Mouse (Mus musculus) megakaryocyte, embryonic 14.5 days (primary cell): ENCODE measurements around the gene Cpxm1. TPM values are rescaled to one million over a fixed set of nuclear protein-coding genes. Genes with fewer than 3 reads are reported as not detected.
A peak's percentile ranks its signal among the peaks of the same experiment; 100 is the strongest.

Experiments
- H3K27me3 ChIP-seq: replicated peaks from 2 replicates; pipeline ENCODE3; 2012; ENCODE audit warnings: inconsistent platforms
- H3K36me3 ChIP-seq: replicated peaks from 2 replicates; pipeline ENCODE3; 2012; ENCODE audit warnings: low read length, inconsistent platforms, mixed read lengths
- H3K4me1 ChIP-seq: 2 replicates; pipeline ENCODE4 v1.6.1; 2012; ENCODE audit warnings: inconsistent platforms
- H3K4me3 ChIP-seq: replicated peaks from 2 replicates; pipeline ENCODE3; 2012; ENCODE audit warnings: moderate library complexity, mild to moderate bottlenecking, inconsistent platforms
- H3K9me3 ChIP-seq: 2 replicates; pipeline ENCODE4 v1.6.1; 2012; ENCODE audit warnings: inconsistent platforms
- FLI1 ChIP-seq: IDR thresholded peaks from 2 replicates; pipeline ENCODE4 v1.6.1; 2012; ENCODE audit warnings: low read length, inconsistent platforms, mixed read lengths
- GATA1 ChIP-seq: IDR thresholded peaks from 3 replicates; pipeline ENCODE4 v1.6.1; 2012; ENCODE audit warnings: mixed read lengths, low read length, inconsistent platforms, borderline replicate concordance
- polyA plus RNA-seq: library from polyadenylated mRNA; stranded (reverse); fragments of >175 nt; gene quantifications from 2 replicates; pipeline ENCODE4 v1.2.3, GENCODE M21; 2012; ENCODE audit warnings: low replicate concordance; ENCODE audit not compliant: insufficient read depth

Gene Cpxm1
- polyA plus RNA-seq, result 0.64 TPM in 1 of 2 replicates, not detected in the other

DNA sequence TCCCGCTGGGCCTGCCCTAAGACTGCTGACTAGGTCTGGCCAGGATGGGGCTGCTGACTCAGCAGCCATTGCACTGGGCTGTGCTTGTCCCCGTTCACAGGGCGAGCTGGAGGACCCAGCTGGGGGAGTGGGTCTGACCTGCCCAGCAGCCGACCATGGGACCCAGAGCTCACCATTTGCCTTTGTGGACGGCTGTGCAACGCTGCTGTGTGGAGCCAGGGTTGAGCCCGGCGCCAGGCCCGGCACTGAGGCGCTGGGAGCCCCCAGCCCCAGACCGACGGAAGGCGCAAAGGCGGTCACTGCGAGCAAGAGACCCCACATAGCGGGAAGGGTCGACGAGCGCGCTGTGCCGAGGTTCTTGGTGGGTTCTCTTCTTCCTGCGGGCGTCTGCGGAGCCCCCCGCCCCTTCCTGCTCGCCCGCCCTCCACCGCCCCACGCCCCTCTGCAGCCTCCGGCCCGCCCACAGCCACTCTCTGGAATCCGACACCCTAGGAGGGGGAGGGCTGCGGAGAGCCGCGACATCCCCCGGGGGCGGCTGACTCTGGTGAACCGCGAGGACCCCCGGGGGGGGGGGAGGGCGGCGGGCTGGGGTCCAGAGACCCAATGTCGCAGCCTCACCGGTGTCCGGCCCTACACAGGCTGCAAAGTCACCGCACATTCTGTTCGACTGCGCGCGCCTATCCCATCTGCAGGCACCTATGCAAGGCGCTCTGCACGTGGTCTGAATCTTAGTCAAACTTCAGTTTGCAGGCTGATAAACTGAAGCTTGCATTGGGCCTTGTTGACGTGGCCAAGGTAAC, at the start of gene Cpxm1:
Gene Cpxm1 (minus strand): TSS at position 389 of the 800 bp plus-strand sequence.
- no peak for TF ChIP-seq GATA1
- TF ChIP-seq FLI1, result no peak
- Histone ChIP-seq H3K4me3 (peak within 1 kb of the TSS; percentile 53), H3K27me3 (peaks cover 83% of the 10 kb centered on the region), H3K9me3 (peaks cover 17% of the 10 kb centered on the region), H3K36me3 (no peaks in the 10 kb centered on the region), H3K4me1 (peaks cover 16% of the 10 kb centered on the region)

DNA sequence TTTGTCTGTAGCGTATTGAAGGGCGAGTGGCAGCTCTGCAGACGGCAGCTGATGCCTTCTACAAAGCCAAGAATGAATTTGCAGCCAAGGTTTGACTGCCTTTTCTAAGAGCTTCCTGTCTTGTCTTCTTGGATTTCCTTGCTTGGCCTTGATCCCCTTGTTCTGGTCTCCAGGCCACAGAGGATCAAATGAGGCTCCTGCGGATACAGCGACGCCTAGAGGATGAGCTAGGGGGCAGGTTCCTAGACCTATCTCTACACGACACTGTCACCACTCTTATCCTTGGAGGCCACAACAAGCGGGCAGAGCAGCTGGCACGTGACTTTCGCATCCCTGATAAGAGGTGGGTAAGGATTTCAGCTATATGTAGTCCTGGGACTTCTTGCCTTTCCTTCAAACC, 44.8 kb upstream of the Cpxm1 start:
- no peak for TF ChIP-seq GATA1
- no peak for TF ChIP-seq FLI1
- peaks cover 24% of the 10 kb centered on the region for H3K4me1 ChIP-seq
- H3K36me3 ChIP-seq, result peaks cover 82% of the 10 kb centered on the region
- H3K4me3 ChIP-seq, result no peak overlapping the region
- no peaks in the 10 kb centered on the region for H3K27me3 ChIP-seq
- H3K9me3 ChIP-seq, result no peaks in the 10 kb centered on the region

DNA sequence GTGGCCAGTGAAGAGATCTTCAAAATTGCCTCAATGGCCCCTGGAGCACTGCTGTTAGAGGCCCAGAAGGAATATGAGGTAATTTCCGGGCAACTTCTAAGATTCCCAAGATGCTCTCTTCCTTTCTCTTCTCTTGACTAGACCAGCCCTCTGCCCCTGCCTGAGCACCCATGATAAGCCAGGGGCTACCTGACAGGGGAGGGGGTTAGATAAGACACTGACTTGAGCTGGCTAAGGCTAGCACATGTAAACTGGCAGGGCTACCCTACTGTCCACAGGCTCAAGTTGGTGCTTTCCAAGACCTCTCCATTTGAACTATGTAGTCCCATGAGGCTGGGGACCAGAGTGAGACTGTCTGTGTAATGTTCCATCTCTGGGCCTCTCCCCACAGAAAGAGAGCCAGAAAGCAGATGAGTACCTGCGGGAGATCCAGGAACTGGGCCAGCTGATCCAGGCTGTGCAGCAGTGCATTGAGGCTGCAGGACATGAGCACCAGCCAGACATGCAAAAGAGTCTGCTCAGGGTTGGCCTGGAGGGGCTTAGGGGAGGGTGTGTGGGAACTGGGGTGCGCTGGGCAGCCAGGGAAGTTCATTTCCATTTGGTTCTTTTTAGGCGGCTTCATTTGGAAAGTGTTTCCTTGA, 42.6 kb upstream of the Cpxm1 start:
- H3K36me3 ChIP-seq, result peaks cover 79% of the 10 kb centered on the region
- H3K9me3 ChIP-seq, result no peaks in the 10 kb centered on the region
- H3K27me3 ChIP-seq, result no peaks in the 10 kb centered on the region
- H3K4me3 ChIP-seq, result no peak overlapping the region
- TF ChIP-seq GATA1 (no peak), FLI1 (no peak)
- peaks cover 35% of the 10 kb centered on the region for H3K4me1 ChIP-seq

DNA sequence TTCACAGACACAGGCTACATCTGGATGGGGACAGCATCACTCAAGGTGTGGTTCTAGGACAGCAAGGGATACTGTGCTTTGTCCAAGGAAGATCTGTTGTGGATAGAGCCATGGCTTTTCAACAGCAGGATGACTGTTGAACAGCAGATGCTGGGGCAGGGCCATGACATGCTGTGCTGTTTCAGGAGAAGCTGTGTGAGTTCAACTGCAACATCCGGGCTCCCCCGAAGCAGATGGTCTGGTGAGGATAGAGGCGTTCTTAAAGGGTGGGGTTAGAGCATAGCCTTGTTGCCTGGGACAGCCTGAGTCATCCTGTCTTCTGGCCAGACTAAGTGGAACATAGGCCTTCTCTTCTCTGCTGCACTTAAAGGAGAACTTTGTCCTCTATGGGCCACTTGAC, 41.5 kb upstream of the Cpxm1 start:
- Histone ChIP-seq H3K9me3 (no peaks in the 10 kb centered on the region), H3K36me3 (peaks cover 74% of the 10 kb centered on the region), H3K27me3 (no peaks in the 10 kb centered on the region), H3K4me3 (no peak overlapping the region), H3K4me1 (peaks cover 36% of the 10 kb centered on the region)
- no peak for TF ChIP-seq FLI1
- no peak for TF ChIP-seq GATA1

DNA sequence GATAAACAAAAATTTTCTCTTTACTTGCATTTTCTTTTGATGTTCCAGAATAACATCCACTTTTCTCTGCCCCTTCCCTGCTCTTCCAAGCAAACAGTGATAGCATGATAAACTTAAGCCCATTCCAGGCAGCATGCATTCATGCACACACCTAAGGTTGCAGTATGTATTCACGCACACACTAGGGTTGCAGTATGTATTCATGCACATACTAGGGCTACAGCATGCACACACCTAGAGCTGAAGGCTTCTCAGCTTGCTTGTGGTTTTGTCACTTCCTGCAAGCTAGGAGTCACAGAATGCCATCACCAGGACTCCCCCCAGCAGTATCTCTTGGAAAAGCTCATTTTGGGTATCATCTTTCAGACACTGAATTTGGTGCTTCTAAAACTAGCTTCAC, 39.4 kb upstream of the Cpxm1 start:
- no peaks in the 10 kb centered on the region for H3K9me3 ChIP-seq
- TF ChIP-seq GATA1 (no peak), FLI1 (no peak)
- H3K36me3 ChIP-seq, result peaks cover 60% of the 10 kb centered on the region
- H3K4me1 ChIP-seq, result peaks cover 57% of the 10 kb centered on the region
- peak overlapping the region; percentile 74 for H3K4me3 ChIP-seq
- no peaks in the 10 kb centered on the region for H3K27me3 ChIP-seq

DNA sequence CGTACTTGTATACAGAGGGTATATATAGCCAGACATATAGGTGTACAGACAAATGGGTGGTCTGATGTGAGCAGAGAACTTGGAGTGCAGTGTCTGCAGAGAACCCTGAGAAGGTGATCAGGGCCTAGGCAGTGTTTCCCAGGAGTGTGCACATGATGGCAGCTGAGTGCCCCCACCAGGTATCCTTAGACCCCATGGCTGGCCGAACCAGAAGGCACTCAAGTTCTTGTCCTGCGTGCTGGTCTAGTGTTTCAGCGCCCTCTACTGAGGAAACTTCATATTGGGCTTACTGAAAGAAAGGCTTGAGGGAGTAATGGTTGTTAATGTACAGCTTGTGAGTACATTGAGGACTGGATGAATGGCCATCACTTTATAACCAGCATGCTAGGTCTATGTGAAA, 35.8 kb upstream of the Cpxm1 start:
- no peak overlapping the region for H3K4me3 ChIP-seq
- H3K4me1 ChIP-seq, result peaks cover 76% of the 10 kb centered on the region
- H3K36me3 ChIP-seq, result peaks cover 30% of the 10 kb centered on the region
- H3K9me3 ChIP-seq, result no peaks in the 10 kb centered on the region
- no peak for TF ChIP-seq GATA1
- TF ChIP-seq FLI1, result no peak
- no peaks in the 10 kb centered on the region for H3K27me3 ChIP-seq

DNA sequence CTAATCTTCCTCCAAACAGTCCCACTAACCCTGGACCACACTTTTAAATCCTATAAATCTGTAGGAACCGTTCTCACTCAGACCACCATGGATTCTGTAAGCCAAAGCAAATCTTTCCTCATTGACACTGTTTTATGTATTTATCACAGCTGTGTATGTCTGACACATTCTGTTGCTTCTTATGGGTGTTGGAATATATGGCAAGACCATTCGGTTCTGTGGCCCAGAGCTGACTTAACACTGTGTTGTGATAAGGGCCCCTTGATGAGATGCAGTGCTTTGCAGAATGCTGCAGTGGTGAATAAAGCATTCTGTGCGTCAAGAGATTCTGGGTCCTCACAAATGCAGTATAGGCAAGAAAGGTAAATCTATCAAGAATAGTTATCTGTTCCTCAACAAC, 34.8 kb upstream of the Cpxm1 start:
- no peaks in the 10 kb centered on the region for H3K27me3 ChIP-seq
- no peak overlapping the region for H3K4me3 ChIP-seq
- no peaks in the 10 kb centered on the region for H3K9me3 ChIP-seq
- peaks cover 76% of the 10 kb centered on the region for H3K4me1 ChIP-seq
- peaks cover 27% of the 10 kb centered on the region for H3K36me3 ChIP-seq
- TF ChIP-seq GATA1 (no peak), FLI1 (no peak)

DNA sequence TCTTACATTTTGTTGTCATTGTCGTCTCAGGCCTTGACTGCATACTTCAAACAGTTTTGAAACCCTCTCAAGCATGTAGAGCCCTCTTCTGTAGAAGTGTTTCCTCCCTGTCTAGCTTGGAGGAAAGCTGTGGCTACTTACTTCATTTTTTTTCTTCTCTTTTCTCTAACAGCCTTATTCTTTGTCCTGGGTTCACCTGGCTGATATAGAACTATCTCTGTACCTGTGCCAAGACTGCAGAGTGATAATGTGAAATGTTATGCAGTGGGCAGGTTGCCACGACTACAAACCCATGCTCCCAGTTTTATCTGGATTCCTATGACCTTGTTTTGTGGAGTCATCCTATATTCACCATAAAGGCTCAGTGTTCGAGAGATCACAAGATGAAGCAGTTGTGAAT, 33.1 kb upstream of the Cpxm1 start:
- H3K4me1 ChIP-seq, result peaks cover 79% of the 10 kb centered on the region
- H3K27me3 ChIP-seq, result no peaks in the 10 kb centered on the region
- TF ChIP-seq FLI1 (no peak), GATA1 (no peak)
- peaks cover 22% of the 10 kb centered on the region for H3K36me3 ChIP-seq
- H3K4me3 ChIP-seq, result no peak overlapping the region
- no peaks in the 10 kb centered on the region for H3K9me3 ChIP-seq

DNA sequence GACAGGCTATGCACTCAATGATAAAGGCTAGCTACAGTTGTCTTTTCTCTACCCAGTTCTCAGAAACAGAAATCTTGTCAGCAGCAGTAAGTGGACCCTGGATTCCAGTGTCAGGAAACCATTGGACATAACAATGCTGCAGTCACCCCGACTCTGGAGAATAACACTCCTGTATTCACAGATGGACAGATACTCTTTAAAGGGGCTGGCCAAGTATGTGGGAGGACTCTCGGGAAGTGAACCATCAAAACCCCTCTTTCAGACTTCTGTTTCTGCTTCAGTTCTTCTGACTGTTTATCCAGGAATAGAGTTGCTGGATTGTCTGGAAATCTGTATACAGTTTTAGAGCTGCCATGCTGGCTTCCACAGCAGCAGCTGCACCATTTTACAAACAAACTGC, 32.5 kb upstream of the Cpxm1 start:
- Histone ChIP-seq H3K4me1 (peaks cover 85% of the 10 kb centered on the region), H3K4me3 (no peak overlapping the region), H3K36me3 (peaks cover 22% of the 10 kb centered on the region), H3K27me3 (no peaks in the 10 kb centered on the region), H3K9me3 (no peaks in the 10 kb centered on the region)
- TF ChIP-seq FLI1, result no peak
- TF ChIP-seq GATA1, result no peak

DNA sequence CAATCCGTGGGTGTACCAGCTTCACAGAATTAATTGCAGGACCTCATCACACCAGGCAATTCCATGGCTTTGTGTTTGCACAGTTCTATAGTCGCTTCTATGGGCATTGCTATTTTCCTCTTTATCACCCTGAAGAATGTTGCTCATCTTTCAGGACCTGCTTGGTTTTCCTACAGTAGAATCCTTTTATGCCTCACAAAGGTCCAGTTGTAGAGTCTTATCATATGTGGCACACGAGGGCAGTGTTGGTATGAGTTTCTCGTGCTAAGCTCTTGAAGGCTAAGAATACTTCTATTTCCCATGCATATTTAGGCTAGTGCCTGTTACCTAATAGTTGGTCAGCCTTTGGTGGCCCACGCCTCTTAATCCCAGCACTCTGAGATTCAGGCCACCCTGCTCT, 27.7 kb upstream of the Cpxm1 start:
- H3K4me1 ChIP-seq, result peaks cover 86% of the 10 kb centered on the region
- peaks cover 36% of the 10 kb centered on the region for H3K36me3 ChIP-seq
- H3K27me3 ChIP-seq, result no peaks in the 10 kb centered on the region
- H3K4me3 ChIP-seq, result peak overlapping the region; percentile 94
- TF ChIP-seq GATA1 (no peak), FLI1 (no peak)
- H3K9me3 ChIP-seq, result no peaks in the 10 kb centered on the region
